Mouse (Mus musculus) yolk sac, embryonic 10.5 days (tissue): ENCODE measurements at regions not wholly inside any gene's neighbourhood (a gene's known extent, or its start where the extent isn't known, plus 50 kb on each side); places are given as distances from the start of the nearest gene placed in this dataset.
A peak's percentile ranks its signal among the peaks of the same experiment; 100 is the strongest.
"Not testable (repeated sequence)": the region's sequence is repeated elsewhere in the genome, so short reads cannot be mapped to it uniquely, and the experiment has no call there.

ENCODE experiments used
- DNase-seq: peaks from one replicate; pipeline ENCODE4 v3.0.0-alpha.2; 2017; ENCODE audit warnings: low spot score

- DNase-seq: peak; percentile 45
Observed at GRCm38 (mm10) chr4:38334529-38335149, 1115.5 kb upstream of the 1700009N14Rik start.

GRCm38 (mm10) chr4:38335156-38335555 lies 1114.9 kb upstream of the 1700009N14Rik start:
- no peak for DNase-seq

DNA sequence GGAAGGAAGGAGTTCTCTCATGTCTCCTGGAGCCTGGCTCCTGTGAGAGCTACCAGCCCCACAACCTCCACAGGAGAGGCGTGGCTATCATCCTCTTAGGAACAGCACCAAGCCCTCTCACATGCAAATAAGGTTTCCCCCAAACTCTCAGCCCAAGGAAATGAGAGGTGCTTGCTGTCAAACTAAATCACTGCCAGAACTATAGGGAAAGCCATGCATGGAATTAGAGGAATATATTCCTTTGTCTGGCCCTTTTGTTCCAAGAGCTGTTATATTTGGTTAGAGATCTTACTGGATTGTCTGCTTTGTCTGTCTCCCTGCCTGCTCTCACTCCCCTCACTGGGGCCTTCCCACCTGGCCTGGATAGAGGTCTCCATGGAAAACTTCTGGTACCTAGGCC lies 1079.0 kb upstream of the 1700009N14Rik start:
- no peak for DNase-seq

DNA sequence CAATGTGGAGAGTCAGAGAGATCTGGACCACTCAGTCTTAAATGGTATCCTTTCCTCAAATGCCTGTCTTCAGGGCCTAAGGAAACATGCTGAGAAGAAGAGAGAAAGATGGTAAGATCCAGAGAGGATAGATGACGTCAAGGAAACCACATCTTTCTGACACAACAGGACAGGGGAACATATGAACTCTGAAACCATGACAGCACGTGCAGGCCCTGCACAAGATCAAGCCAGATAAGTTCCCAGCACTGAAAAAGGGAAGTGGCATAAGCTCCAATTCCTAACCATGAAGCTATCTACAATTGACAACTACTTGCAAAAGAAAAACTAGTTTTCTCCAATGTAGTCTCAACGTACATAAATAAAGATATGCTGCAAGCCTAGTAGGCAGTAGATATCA lies 1068.2 kb upstream of the 1700009N14Rik start:
- DNase-seq: no peak

GRCm38 (mm10) chr4:38396635-38397034 lies 1053.5 kb upstream of the 1700009N14Rik start:
- no peak for DNase-seq

- DNase-seq: not testable (repeated sequence)
Observed at GRCm38 (mm10) chr4:38435326-38435725, 1014.8 kb upstream of the 1700009N14Rik start.

DNA sequence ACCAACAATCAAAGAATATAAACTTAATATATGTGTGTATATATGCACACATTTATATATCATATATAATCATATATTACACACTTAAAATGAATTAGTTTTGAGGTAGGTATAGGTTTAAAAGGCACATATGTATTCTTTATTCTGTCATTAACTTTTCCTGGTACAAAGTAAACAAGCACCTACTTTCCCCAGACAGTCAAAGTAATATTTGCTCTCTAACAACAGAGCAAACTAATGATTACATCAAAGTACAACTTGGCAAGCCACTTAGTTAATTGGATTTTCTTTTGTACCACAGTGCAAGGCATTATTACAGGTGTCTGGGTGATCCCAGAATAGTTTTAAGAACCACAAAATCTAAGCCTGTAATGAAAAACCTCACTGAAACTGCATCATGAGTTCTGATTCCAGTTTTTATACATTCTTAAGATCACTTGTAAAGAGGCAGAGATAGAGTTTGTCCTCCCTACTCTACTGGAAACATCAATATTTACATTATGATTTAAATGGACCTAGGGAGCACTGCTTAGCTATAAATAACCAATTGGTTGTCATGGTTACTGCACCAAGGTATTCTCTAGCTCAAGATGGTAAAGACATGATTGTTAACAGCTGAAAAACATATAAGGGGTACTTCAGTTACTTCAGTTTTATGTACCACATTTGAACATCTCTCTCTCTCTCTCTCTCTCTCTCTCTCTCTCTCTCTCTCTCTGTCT lies 988.5 kb upstream of the 1700009N14Rik start:
- DNase-seq: no peak

DNA sequence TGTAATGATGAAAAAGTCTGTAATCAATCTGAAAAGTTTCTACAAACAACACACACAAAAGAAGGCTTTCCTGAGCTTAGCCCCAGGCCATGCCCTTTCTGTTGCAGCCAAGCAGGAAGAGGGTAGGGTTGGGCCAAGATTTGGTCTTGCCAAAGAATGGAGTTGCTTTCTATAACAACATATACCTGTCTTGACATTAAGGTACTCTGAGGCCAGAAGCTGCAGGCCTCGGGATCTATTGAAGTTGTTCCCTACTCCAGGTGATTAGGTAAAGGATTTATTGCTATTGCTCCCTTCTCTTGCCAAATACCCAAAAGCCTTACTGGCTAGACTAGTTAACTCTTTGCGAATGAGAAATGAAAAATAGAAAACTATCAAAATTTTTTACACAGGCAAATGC lies 951.8 kb upstream of the 1700009N14Rik start:
- DNase-seq: no peak

DNA sequence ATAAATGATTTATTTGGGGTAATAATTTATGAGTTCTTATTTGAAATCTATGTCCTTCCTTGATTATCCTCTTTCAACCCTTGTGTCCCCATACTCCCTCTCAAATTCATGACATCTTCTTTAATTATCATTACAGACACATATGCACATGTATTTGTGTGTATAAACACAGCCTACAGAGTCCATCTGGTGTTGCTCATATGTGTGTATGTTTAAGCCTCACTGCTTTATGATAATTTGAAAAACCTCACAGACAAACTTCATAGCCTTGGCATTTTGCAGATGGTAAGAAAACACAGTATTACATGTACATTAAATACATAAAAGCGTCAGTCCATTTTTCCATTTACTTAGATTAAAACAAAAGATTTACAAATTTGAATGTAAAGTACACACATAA lies 944.2 kb upstream of the 1700009N14Rik start:
- no peak for DNase-seq

DNA sequence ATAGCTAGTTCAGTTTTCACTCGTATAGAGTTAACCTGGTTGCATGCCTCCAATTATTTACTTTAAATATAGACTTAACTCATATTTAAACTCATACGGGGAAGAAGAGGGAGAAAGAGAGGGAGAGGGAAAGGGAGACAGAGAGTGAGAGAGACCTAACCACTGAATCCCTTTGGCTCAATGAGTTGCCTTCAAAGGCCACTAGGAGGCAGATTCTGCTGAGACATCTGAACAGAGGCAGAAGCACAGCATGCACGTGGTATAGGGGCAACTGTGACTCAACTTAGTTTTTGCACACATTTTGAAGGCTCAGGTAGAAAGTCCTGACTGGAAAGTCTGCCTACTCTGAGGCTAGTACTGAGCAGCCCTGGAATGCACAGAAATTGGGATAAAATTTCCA lies 942.9 kb upstream of the 1700009N14Rik start:
- DNase-seq: no peak

- DNase-seq: no peak
Observed at GRCm38 (mm10) chr4:38519108-38519507, 931.0 kb upstream of the 1700009N14Rik start.
